Mouse (Mus musculus) mesoderm, embryonic 11.5 days (tissue): Measurements from ENCODE around the gene Adamts9.

Source experiments
- DNase-seq: peaks from one replicate; pipeline ENCODE4 v3.0.0-alpha.2; 2012; ENCODE audit warnings: low read depth, low spot score

Adamts9 gene

GRCm38 (mm10) chr6:92804254-92804971 is 138.9 kb downstream of the Adamts9 start:
- DNase-seq: no peak

- no peak for DNase-seq
These were observed 140.1 kb downstream of the Adamts9 start for GRCm38 (mm10) chr6:92803213-92803612.

- DNase-seq: no peak
These were observed 140.9 kb downstream of the Adamts9 start for GRCm38 (mm10) chr6:92802421-92802820.

- no peak for DNase-seq
These were observed 141.8 kb downstream of the Adamts9 start for GRCm38 (mm10) chr6:92801462-92801861.

GRCm38 (mm10) chr6:92793804-92794203 is 149.5 kb downstream of the Adamts9 start:
- DNase-seq: no peak

GRCm38 (mm10) chr6:92787376-92787712 is 155.9 kb downstream of the Adamts9 start:
- DNase-seq: peak; percentile 92

- peak; percentile 30 for DNase-seq
These were observed 156.5 kb downstream of the Adamts9 start for GRCm38 (mm10) chr6:92786701-92787375.

GRCm38 (mm10) chr6:92784782-92785181 is 158.5 kb downstream of the Adamts9 start:
- DNase-seq: peak; percentile 51

GRCm38 (mm10) chr6:92781446-92781845 is 161.8 kb downstream of the Adamts9 start:
- DNase-seq: no peak

GRCm38 (mm10) chr6:92779935-92780205 is 163.4 kb downstream of the Adamts9 start:
- DNase-seq: no peak

GRCm38 (mm10) chr6:92779140-92779934 is 164.0 kb downstream of the Adamts9 start:
- DNase-seq: no peak

GRCm38 (mm10) chr6:92776356-92776755 is 166.9 kb downstream of the Adamts9 start:
- peak; percentile 74 for DNase-seq

- DNase-seq: no peak
These were observed 180.9 kb downstream of the Adamts9 start for GRCm38 (mm10) chr6:92762372-92762771.

GRCm38 (mm10) chr6:92759616-92760015 is 183.7 kb downstream of the Adamts9 start:
- no peak for DNase-seq

- DNase-seq: no peak
These were observed 187.5 kb downstream of the Adamts9 start for GRCm38 (mm10) chr6:92755826-92756225.

- DNase-seq: no peak
These were observed 190.6 kb downstream of the Adamts9 start for GRCm38 (mm10) chr6:92752737-92753136.

- DNase-seq: no peak
These were observed 193.9 kb downstream of the Adamts9 start for GRCm38 (mm10) chr6:92749420-92749819.

GRCm38 (mm10) chr6:92743605-92744004 is 199.7 kb downstream of the Adamts9 start:
- peak; percentile 75 for DNase-seq

- DNase-seq: no peak
These were observed 206.2 kb downstream of the Adamts9 start for GRCm38 (mm10) chr6:92737116-92737515.

GRCm38 (mm10) chr6:92733651-92734050 is 209.6 kb downstream of the Adamts9 start:
- DNase-seq: no peak

GRCm38 (mm10) chr6:92728514-92728913 is 214.8 kb downstream of the Adamts9 start:
- no peak for DNase-seq

GRCm38 (mm10) chr6:92728084-92728483 is 215.2 kb downstream of the Adamts9 start:
- DNase-seq: peak; percentile 86
